Mouse (Mus musculus) adipocyte (in vitro differentiated cells): ENCODE results near the gene Vmn1r205.
"Not testable (repeated sequence)": the region's sequence is repeated elsewhere in the genome, so short reads cannot be mapped to it uniquely, and the experiment has no call there.

Source experiments
- DNase-seq: peaks from one replicate; pipeline ENCODE4 v3.0.0-alpha.2; 2016; ENCODE audit warnings: low spot score

Vmn1r205 gene

DNA sequence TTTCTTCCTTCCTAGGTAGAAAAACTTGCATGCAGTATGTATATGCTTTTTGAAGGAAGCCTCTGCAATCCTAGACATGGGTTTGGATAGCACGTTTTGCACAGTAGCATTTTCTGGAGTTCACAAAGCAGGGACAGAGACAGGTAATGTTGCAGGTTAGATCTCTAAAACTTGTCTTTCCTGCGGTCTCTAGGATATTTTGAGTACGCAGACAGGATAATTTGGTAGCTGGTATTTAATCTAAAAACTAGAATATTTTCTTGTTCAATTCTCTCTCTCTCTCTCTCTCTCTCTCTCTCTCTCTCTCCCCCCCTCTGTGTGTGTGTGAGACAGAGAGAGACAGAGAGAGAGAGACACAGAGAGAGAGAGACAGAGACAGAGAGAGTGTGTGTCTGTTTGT is at the start of gene Vmn1r205:
Gene Vmn1r205, minus strand, starts transcription at position 101 of the 400 bp plus-strand sequence.
- no peak for DNase-seq

DNA sequence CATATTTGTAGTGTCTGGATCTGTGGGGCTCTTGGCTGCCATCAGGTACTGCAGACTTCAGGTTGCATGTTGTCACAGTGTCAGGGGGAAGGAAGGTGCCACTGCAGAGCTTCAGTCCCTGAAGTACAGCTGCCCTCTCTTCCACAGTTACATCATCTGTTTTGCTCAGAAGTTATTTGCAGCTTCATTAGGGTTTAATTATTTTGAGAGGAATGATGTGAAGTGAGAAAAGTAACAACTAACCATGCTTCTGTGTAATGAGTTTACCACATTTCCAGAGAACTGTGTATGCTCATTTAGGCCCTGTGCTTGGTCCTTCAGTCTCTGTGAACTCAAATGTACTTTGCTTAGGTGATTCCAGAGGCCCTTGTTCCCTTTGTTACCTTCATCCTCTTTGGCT is 31.4 kb upstream of the Vmn1r205 start, which contains the start of gene Vmn1r206:
Gene Vmn1r206, minus strand, starts transcription at position 101 of the 400 bp plus-strand sequence.
- not testable (repeated sequence) for DNase-seq

DNA sequence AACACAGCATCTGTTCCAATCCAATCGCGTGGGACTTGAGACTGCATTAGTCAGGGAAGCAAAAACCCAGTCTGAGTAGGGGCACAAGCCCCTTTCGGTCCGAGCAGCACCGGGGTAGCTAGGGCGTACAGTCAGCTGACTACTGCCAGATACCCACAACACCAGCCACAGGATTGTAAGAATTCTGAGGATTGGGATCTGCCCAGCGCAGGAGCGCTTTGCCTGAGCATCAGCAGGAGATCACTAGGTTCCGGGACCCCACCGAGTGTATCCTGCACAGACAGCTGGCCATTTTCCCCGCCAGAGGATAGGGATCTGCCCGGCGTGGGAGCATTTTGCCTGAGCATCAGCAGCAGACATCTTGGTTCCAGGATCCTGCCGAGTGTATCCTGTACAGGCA is 9.5 kb downstream of the Vmn1r205 start:
- DNase-seq = not testable (repeated sequence)

DNA sequence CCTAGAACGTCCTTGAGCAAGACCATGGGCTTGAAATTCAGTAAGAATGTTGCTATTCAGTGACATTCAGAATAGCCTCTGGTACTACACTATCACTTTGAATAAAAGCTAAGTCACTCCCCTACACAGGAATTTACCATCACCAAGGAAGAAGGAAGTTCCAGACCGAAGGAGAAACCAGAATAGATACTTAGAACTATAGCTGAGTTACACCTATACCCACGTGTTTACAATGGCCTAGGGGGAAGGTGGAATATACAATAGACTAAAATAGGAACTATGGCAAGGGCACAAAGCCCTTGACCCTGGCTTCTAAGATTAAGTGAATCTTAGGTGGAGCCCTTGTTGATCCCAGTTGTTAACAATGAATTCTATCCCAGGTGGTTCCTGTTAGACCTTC is 17.9 kb downstream of the Vmn1r205 start:
- not testable (repeated sequence) for DNase-seq

DNA sequence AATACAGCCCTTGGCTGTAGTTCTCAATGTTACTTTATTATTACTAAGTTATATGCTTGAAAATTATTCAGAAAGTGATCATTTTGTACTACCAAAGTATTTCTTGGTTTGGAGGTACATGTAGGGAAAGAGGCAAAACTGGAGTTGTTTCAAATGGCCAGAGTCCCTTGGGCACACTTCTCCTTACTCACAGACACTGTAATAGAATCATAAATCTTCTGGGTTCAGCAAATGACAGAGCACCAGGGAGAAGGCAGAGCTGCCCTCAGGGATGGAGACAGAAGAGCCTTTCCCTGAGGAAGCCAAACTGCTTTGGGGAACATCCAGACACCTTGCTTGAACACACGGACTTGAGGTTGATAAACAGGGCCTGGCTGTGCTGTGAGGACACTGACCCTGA is 39.9 kb downstream of the Vmn1r205 start, which contains the start of gene Vmn1r204:
Gene Vmn1r204, plus strand, starts transcription at position 301 of the 400 bp plus-strand sequence.
- DNase-seq = not testable (repeated sequence)
